Mouse (Mus musculus) left cerebral cortex, postnatal 4 days (tissue): ENCODE measurements at regions not wholly inside any gene's neighbourhood (a gene's known extent, or its start where the extent isn't known, plus 50 kb on each side); places are given as distances from the start of the nearest gene placed in this dataset.

Source experiments
- DNase-seq: peaks from one replicate; pipeline ENCODE4 v3.0.0-alpha.2; 2022
- intact Hi-C: fragments of 180-260 bp; cut with DNase I; formaldehyde crosslinking; loops from one replicate; pipeline ENCODE4 v1.15.1; 2025

DNA sequence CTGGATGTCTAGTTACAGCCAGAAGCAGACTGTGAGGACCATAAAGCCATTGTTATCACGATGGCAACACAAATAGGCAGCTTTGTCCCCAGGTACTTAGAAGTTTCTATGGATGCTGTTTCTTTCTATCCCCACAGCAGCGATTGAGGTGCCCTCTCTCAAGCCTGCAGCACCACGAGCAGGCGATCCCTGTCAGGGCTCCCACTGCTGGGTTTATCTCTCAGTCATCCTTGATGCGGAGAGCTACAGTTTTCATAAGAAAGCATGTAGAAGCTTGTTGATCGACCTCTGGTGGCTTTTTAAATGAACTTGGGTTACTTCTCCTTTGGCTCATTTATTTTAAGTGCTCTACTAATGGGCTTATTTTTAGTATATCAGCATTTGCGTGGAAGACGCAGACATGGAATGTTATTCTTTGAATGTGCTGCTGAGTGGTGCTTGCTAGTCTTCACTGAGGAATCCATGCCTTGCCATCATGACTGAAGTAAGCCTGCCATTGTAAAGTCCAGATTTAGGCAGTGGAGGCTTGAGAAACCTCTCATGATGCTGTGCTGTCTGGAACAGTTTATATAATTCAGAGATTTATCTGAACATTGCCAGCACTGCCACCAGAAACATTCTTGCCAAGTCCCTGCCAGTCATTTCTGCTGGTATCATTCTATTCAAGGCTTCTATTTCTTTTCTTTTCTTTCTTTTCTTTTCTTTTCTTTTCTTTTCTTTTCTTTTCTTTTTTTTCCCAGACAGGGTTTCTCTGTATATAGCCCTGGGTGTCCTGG, 161.0 kb downstream of the Cxcl12 start:
- intact Hi-C loops, result no loop called here
- DNase-seq, result no peak

DNA sequence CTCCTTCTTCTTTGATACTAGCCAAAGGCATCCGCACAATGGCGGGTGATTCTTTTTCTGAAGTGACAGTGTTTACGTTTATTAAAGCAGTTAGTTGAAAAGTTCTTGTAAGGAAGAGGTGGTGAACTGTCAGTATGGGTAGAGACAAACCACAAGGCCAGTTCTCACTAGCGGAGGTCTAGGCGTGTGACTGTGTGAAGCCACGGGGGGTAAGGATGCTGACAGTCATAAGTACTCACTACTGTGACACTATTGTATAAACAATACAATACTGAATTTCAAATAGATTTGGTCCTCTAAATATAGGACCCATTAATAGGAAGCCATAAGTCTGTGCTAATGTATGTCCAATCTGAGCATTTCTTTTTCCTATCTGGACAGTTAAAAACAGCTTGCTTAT, 161.9 kb downstream of the Cxcl12 start:
- DNase-seq, result no peak
- intact Hi-C loops, result no loop called here

DNA sequence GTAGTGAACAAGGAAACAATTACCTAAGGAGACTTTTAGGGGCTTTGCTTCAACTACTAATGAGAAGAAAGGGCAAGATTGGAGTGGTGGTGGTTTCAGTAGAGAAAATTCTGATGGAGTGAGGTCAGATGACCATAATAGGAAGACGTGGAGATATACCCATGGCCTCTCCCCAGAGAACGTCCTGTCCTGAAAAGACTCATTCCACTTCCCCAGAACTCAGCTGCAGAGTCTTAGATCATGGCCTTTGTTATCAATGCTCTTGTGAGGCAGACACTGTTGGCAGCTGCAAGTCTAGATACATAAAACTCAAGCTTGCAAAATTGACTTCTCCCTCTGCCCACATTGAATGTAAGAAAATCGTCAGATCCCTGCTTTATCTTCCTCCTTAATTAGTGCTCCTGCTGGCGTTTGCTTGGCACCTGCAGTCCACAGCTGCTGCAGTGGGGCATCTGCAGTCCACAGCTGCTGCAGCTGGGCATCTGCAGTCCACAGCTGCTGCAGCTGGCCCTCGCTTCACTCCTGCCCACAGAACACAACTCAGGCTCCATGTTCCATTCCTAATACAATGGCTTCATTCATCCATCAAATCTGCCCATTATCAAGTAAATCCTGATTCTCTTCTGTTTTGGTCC, 162.5 kb downstream of the Cxcl12 start:
- intact Hi-C loops, result no loop called here
- DNase-seq, result no peak

DNA sequence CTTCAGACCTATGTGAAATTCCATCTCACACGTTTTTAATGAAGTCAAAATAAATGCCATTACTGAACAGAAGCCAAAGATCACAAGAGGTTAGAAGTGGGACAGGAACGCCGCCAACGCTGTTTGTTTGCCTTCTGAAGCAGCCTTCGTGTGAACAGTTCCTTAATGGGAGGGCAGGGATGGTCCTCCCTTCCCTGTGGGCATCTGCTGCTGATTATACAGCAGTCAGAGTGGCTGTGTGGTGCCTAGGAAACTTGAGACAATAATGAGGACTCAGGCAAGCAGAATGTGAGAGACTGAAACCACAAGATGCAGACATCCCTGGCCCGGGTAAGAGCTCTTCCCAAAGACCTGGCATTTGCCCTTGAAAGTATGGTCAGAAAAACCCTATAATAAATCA, 164.3 kb downstream of the Cxcl12 start:
- intact Hi-C loops, result no loop called here
- DNase-seq, result no peak

DNA sequence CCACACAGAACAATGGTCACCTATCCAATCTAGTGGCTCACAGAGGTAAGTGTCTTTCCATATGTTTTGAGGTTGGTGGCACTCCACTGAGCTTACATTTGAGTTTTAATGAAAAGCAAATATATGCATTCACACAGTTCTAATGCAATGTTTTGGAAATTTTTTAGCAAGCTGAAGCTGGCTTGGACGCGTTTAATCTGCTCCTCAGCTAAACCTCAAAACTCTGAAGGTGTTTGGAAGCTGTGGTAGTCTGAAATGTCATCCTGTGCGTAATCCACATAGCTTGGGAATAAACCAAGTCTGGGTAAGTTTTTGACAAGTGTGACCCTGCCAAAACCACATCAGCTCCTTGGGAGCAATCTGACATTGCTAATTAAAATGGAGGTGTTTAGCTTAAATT, 173.8 kb downstream of the Cxcl12 start:
- intact Hi-C loops, result no loop called here
- DNase-seq, result no peak

DNA sequence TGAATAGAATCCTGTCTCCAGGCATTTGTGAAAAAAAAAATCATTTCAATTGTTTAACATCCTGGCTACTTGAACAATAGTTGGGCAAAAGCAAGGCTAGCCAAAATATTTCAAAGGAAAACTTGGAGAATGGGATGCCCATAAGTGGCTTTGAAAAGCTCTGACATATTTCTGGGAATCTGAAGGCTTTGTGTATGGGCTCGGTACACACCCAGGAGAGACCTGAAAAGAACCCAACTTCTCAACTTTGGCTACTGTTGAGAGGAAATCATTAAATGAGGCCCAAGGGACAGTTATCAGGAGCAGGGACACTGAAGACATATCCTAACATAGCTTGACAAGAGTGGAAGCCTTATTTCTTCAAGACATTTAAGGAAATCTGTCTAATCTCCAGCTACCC, 179.0 kb downstream of the Cxcl12 start:
- intact Hi-C loops, result no loop called here
- DNase-seq, result no peak

DNA sequence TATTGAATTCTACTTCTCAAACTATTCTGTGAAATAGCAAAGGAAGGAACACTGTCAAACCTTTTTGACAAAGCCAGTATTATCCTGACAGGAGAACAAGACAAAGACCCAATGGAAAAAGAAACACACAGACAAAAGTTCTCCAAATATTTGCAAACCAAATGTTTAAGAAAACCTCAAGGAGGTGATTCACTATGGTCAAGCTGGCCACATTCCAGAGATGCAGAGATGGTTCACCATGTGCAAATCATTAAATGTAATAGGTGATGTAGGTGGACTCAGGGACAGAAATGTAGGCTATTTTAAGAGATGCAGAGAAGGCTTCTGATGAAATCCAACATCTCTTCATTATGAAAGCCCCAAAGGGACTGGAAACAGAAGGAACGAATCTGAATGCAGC, 183.5 kb downstream of the Cxcl12 start:
- intact Hi-C loops, result no loop called here
- no peak for DNase-seq

DNA sequence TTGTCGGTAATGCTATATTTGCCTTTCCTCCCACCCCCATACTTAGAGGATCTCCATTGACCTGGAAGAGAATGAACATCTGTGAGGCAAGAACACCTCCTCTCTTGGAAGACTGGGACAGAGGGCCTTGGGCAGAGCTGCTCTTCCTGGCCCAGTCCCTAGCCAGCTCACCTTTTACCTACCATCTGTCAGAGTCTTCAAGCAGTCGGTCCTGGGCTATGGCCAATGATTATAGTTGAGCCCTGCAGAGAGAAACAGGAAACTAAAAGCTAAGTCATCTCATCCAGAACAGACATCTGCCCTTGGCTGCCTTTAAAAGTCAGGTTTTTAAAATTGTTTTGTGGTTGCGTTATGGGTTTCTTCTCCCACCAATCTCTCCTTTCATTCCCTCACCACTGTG, 184.8 kb downstream of the Cxcl12 start:
- DNase-seq, result peak; percentile 5
- intact Hi-C loops, result no loop called here

DNA sequence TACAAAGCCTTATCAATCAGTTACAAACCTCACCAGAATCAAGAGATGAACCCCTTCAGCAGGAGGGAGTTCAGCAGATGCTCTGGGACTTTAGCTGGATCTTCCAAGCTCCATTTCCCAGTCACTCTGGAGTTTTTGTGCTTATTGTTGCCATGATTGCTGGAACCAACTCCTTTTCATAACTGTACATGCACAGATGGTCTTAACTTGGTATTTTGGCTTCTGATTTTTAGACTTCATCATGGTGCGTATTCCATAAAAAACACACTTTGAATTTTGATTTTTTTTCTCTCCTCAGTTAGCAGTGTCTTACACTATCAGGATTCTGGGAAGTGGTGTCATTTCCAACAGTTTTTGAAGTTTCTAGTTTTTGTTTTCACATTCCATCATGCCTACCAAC, 187.8 kb downstream of the Cxcl12 start:
- DNase-seq, result no peak
- intact Hi-C loops, result no loop called here

DNA sequence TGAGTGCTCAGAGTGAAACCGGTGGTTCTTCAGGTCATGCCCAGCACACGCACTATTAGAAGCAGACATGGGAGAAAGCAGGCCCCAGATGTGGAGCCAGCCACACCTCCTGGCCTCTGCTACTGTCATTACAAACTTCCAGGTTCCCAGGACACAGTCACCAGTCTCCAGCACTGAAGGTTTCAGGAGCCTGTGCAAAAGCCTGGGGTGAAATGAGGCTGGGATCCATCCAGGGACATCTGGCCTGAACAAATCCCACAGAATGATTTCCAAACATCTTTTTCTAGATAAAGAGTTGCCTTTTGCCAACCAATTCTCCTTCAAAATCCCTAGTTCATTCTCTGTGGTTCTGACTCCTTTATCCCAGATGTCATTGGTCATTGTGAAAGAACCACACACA, 191.1 kb downstream of the Cxcl12 start:
- no peak for DNase-seq
- intact Hi-C loops, result no loop called here

DNA sequence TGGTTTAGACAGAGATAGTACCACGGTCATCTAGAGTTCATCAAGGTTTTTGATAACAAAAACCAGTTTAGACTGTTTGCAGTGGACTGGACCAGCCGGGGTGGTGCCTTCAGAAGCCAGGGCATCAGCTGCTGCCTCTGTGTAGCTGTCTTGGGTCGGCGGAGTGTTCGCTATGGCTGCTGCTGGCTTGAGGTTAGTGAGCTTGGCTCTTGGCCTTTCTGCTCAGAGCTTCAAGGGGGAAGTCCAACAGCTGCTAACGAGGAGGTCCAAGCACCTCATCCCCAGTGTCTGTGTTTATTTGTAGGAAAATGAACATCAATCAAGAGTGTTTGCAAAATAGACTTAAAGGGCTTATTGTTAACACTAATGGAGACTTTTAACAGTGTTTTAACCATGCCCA, 198.2 kb downstream of the Cxcl12 start:
- intact Hi-C loops, result no loop called here
- DNase-seq, result no peak

DNA sequence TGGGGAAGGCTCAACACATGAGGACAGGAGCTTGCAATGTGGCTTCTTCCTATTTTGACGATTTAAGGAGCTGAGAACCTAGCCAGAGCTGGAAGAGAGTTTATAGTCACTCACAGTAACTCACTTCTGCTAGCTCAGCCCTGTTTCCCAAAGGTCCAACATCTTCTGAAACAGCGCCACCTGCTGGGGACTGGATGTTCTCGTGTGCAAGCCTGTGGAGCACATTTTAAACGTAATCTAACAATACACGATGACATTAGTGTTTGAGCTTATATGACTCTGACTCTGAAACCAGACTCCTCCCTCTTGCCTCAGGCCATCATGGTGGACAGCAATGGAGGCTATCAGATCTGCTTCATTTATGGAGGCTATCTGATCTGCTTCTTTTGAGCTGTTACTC, 207.7 kb downstream of the Cxcl12 start:
- intact Hi-C loops, result no loop called here

DNA sequence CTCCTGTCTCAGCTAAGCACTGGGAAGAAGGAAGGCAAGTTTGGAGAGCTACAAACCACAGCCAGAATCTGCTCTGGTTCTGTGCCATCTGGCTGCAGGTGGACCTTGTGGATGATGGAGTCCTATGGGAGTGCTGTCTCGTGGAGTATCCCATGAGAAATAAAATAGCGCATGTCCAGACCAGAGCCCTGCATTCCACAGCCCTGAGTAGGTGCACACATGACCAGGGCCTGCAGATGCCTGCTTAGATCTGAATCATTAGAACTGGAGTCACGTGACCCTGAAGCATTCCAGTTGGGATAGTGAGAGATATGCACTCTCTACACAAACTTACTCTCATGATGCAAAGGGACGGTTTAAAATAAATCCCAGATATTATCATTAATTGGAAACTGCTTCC, 211.6 kb downstream of the Cxcl12 start:
- no peak for DNase-seq
- intact Hi-C loops, result no loop called here

More for the DNA sequence above, 207.7 kb downstream of the Cxcl12 start:
- DNase-seq, result no peak

DNA sequence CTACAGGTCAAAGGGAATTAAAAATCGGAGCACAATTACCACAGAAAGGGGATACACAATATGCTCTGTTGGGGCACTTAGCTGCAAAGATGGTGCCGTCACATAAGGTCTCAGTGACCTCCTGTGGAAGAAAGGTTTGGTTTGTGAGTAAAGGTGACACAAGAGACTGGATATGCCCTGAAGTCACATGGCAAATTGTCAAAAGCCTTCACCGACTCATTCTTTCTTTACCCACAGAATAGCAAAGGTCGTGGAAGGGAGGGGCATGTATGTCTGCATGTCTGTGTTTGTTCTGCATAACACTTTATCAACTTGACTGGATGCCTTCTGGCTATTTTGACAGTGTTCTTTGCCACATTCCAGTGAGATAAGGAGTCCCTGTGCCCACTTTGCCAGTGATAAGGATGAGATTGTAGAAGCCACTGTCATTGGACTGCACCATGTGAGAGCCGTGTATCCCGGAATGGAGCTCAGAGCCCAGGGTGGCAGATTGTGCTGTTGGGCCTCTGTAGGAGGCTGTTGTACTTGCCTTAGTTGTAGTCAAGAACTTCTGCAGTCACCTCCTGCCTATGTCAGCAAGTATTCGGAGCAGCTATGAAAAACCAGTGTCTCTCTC, 222.0 kb downstream of the Cxcl12 start:
- DNase-seq, result no peak
- intact Hi-C loops, result no loop called here

DNA sequence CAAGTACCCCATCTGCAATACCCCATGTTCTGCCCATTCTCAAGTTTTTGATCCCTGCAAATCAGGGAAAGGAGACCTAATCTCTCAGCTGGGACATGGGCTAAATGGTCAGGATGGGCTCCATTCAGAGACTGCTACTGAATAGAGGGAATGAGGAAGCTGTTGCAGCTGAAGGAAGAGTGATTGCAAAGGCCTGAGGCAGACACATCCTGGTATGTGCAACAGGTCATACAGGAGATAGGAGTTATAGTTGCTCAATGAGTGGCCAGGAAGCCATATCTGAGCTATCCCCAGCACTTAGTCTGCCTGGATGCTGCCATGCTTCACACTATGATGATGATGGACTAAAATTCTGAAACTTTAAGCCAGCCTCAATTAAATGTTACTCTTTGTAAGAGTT, 225.1 kb downstream of the Cxcl12 start:
- DNase-seq, result no peak
- intact Hi-C loops, result no loop called here

DNA sequence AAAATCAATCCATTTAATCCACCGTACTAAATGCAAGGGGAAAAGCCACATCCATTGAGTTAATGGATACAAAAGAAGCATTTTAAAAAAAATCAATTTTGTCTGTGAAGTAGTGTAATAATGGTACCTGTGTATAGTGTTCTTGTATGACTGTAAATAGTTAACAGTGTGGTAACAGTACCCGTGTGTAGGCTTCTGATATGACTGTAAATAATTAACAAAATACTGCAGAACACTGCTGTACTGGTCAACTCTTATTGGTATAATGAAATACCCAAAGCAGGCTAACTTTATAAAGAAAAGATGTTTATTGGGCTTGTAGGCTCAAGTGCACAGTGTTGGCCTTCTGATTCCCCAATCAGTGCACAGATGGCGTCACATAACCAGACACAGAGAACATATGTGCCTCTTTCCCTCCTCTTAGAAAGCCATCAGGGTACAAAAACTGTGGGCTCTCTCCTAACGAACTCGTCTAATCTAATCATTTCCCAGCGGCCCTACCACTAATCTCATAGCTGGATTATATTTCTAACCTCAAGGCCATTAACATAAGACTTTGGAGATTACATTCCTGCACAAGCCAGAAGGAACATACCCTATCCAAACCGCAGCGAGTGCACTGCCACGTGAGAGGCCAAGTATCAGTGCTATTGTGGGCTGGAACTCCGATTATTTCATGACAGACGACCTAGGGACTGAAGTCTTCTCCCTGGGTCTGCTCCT, 237.4 kb downstream of the Cxcl12 start:
- no peak for DNase-seq
- intact Hi-C loops, result no loop called here

DNA sequence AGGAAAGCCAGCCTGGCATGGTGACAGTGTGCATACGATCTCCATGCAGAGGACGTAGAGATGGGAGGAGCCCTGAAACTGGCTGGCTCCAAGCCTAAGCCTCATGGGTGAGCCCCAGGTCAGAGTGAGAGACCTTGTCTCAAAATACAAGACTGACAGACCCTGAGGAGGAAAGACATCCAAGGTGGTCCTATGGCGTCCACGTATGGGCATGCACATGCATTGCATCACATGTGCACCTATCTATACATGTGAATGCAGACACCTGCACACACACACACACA, 237.9 kb downstream of the Cxcl12 start:
- intact Hi-C loops, result no loop called here
- DNase-seq, result no peak

DNA sequence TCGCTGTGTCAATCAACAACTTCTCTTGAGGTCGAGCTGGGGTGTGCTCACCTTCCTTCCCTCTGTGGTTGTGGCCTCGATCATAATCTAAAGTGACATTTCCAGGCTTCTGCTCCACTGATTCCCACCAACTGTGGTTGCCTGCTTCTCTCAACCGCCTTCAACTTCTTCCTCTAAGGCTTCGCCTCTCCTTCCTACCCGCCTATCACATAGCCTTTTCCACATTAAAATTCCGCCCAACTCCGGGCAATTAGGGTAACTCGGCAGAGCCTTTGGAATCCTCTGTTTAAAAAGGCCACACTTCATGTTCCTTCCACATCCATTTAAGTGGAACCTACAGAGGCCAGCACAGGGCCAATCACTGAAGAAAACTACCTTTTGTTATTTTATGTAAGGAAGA, 238.4 kb downstream of the Cxcl12 start:
- intact Hi-C loops, result no loop called here
- DNase-seq, result no peak

DNA sequence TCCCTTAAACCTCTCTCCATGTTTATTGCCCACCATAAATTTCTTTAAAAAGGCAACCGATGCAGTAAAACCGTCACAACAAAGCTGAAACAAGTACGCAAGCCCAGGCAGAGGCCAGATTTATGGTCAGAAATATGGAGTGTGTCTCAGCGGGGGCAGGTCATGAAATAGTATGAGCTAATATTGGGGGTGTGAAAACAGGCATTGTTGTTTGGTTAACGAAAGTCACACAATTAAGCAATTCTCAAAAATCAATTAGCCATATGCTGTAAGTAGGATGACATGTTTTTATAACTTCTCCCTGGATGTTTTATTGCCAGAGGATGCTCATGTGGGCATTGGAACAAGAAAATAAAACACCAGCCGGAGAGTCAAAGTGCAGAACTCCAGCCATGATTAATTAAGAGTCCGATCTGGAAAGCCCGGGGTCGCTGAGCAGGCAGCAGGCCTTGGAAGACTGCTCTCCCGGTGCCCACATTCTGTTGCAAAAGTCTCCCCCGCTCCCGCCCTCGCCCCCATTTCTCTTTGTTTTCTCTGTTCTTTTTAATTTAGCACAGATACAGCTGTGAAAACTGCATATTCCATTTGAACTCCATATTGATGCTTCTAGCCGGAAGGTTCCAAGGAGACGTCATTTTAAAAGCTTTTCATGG, 239.0 kb downstream of the Cxcl12 start:
- intact Hi-C loops, result no loop called here
- DNase-seq, result no peak

DNA sequence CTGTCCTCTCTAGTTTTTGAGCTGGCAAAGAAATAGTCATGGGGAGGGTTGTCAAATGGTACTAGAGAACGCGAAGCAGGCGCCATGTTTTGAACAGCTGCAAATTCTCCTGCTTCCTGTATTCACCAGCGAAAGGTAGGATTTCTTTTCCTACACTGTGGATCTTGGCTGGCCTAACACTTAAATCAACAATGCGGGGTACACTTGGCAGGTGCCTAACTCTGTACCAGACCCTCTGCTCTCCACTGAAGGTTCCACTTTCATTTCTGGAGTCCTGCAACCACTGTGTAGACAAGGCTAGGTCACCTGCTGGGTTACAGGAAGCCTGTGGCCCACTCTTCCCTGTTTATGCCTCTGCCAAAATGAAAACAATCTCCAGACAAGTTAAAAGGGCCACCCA, 239.6 kb downstream of the Cxcl12 start:
- DNase-seq, result no peak

DNA sequence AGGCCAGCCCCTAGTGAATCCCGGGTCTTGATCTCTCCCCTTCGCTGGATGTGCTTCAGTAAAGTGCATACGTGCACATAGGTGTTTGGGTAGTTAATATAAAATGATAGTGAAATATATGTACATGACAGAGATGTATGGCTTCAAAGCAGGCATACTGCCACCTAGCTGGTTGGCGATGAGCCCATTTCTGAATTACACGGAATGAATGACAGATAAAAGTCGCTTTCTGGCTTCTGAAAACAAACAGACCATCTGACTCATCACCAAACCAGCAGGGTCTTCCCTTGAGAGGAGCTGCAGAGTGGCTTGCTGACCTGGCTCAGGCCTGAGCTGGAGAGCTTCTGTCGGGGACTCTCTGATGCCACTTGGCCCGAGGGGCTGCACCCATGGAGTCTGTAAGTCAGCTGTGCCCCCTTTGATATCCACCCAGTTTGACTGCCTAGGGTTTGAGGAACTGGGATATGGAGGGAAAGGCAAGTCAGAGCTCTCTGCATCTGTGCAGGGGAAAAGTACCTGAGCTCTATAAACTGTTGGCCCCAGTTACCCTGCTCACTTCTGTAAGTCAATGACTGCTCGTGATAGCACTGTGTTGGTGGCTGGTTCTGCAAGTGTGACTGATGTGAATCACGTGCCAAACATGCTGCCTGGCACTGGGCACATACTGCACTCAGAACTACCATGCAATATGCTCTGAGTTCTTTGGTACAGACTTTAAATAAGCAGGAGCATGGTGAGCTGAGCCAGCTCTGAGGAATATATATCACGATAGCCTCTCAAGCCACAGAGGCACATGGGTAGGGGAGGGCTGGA, 240.8 kb downstream of the Cxcl12 start:
- peak; percentile 56 for DNase-seq
- intact Hi-C loops, result no loop called here

More for the DNA sequence above, 239.6 kb downstream of the Cxcl12 start:
- intact Hi-C loops, result no loop called here
